Mouse (Mus musculus) midbrain, embryonic 12.5 days (tissue): ENCODE results near the gene Cbln3. TPM values are rescaled to one million over a fixed set of nuclear protein-coding genes. Genes with fewer than 3 reads are reported as not detected.

Experiments
- ATAC-seq: fragments of 200-750 bp; cut with Nextera tagmentation; 2 replicates; pipeline ENCODE4 v1.8.0; 2017; ENCODE audit warnings: low read depth, moderate TSS enrichment, moderate library complexity; ENCODE audit not compliant: low FRiP score
- H3K27ac ChIP-seq: fragments of 300-500 bp; sonication (generic); replicated peaks from 2 replicates; pipeline ENCODE4 v1.5.1; 2016; ENCODE audit warnings: mild to moderate bottlenecking
- H3K27me3 ChIP-seq: fragments of 300-500 bp; sonication (generic); 2 replicates; pipeline ENCODE4 v1.6.1; 2016; ENCODE audit warnings: mild to moderate bottlenecking
- H3K36me3 ChIP-seq: fragments of 300-500 bp; sonication (generic); 2 replicates; pipeline ENCODE4 v1.6.1; 2016
- H3K4me1 ChIP-seq: fragments of 300-500 bp; sonication (generic); 2 replicates; pipeline ENCODE4 v1.6.1; 2016
- H3K4me2 ChIP-seq: fragments of 300-500 bp; sonication (generic); replicated peaks from 2 replicates; pipeline ENCODE4 v1.6.1; 2016; ENCODE audit warnings: mild to moderate bottlenecking, moderate library complexity
- H3K4me3 ChIP-seq: fragments of 300-500 bp; sonication (generic); 2 replicates; pipeline ENCODE4 v1.5.1; 2016; ENCODE audit warnings: mild to moderate bottlenecking
- H3K9ac ChIP-seq: fragments of 300-500 bp; sonication (generic); replicated peaks from 2 replicates; pipeline ENCODE4 v1.6.1; 2016; ENCODE audit warnings: mild to moderate bottlenecking, moderate library complexity
- H3K9me3 ChIP-seq: fragments of 300-500 bp; sonication (generic); 2 replicates; pipeline ENCODE4 v1.6.1; 2016; ENCODE audit warnings: mild to moderate bottlenecking
- WGBS: fragments of 180-500 bp; shearing (Covaris S2); methylation state at CpG from one replicate; pipeline ENCODE4 v1.1.7; 2016; 5-methylcytosine and 5-hydroxymethylcytosine counted together
- polyA plus RNA-seq: library from polyadenylated mRNA; unstranded; fragments of >200 nt; fragmentation: Nextera tagmentation; extraction: Ambion mirVana; gene quantifications from 2 replicates; pipeline ENCODE4 v1.2.1, GENCODE M21; 2016

Gene Cbln3
- polyA plus RNA-seq, 1 experiment from 2014 or later: 0.15 TPM

GRCm38 (mm10) chr14:55897671-55898070, 13.5 kb upstream of the Cbln3 start:
- WGBS: 94% methylated on average over 12 of the region's 12 CpGs
- no peak overlapping the region for H3K4me3 ChIP-seq
- H3K9me3 ChIP-seq: no peaks in the 10 kb centered on the region
- ATAC-seq: no peak
- no peak overlapping the region for H3K4me2 ChIP-seq
- H3K27ac ChIP-seq: no peak overlapping the region
- H3K36me3 ChIP-seq: peaks cover 46% of the 10 kb centered on the region
- H3K4me1 ChIP-seq: peaks cover 13% of the 10 kb centered on the region
- no peak overlapping the region for H3K9ac ChIP-seq
- H3K27me3 ChIP-seq: no peaks in the 10 kb centered on the region

GRCm38 (mm10) chr14:55886571-55887382, 2.6 kb upstream of the Cbln3 start:
- no peak for ATAC-seq
- Histone ChIP-seq H3K9ac (0 out of 2 replicates have a peak overlapping the region, but pooled peaks have one; percentile 11), H3K27ac (no peak overlapping the region), H3K4me1 (peaks cover 27% of the 10 kb centered on the region), H3K4me2 (peak overlapping the region; percentile 82; the same call in 1 of the 2 replicates), H3K27me3 (peaks cover 8% of the 10 kb centered on the region), H3K9me3 (no peaks in the 10 kb centered on the region), H3K36me3 (peaks cover 54% of the 10 kb centered on the region), H3K4me3 (no peak overlapping the region)
- WGBS: 84% methylated on average over 24 of the region's 24 CpGs

DNA sequence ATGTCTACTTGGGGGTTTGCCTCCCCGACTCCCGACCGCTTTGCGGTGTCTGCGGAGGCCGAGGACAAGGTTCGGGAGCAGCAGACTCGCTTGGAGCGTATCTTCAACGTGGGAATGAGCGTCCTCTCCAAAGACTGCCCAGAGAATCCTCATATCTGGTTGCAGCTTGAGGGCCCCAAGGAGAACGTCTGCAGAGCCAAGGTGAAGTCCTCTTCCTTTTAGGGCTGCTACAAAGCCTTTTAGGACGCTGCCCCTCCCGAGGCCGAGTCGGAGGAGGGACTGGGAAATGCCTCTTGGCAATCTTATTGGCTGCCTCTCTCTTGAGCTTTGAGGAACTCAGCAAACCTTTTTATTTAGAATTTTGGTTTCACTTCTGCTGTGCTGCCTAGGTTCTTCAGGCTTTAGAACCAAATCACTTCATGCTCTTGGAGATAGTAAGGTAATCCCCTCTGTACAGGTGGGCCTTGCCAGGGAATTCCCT, 1.6 kb upstream of the Cbln3 start:
- Histone ChIP-seq H3K9me3 (no peaks in the 10 kb centered on the region), H3K36me3 (peaks cover 45% of the 10 kb centered on the region), H3K27me3 (peaks cover 8% of the 10 kb centered on the region), H3K4me2 (peak overlapping the region; percentile 82), H3K4me1 (peaks cover 27% of the 10 kb centered on the region), H3K27ac (no peak overlapping the region), H3K4me3 (peak overlapping the region; percentile 90), H3K9ac (peak overlapping the region; percentile 86)
- ATAC-seq: no peak
- WGBS: 9% methylated on average over 16 of the region's 16 CpGs

GRCm38 (mm10) chr14:55885114-55885790, 1.1 kb upstream of the Cbln3 start:
- H3K4me2 ChIP-seq: peak overlapping the region; percentile 82

DNA sequence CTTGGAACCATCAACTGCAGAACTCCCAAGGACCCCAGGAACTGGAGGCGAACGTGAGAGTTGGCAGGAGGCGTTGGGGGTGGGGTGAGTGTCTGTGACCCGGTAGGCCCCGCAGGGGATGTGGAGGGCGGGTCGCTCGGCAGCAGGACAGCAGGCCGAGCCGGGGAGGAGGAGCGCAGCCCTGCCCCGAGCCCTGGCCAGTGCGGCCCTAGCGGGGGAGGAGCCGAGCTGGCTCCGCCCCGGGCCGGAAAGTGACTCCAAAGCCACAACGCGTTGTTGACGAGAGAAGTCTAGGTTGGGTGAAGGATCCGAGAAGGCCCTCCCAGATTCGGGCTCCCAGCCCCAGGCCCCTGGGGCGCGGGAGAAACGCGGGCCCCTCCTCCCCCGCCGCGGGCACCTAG, 521 bp upstream of the Cbln3 start, which contains the start of gene Khnyn:
TSS of gene Khnyn (plus strand) at position 235 of the 401 bp plus-strand sequence.
- Histone ChIP-seq H3K9me3 (no peaks in the 10 kb centered on the region), H3K4me1 (peaks cover 27% of the 10 kb centered on the region), H3K27me3 (peaks cover 8% of the 10 kb centered on the region), H3K9ac (peak within 1 kb of the TSS; percentile 86), H3K4me2 (peak within 1 kb of the TSS; percentile 82), H3K27ac (peak within 1 kb of the TSS; percentile 81), H3K36me3 (peaks cover 34% of the 10 kb centered on the region), H3K4me3 (peak within 1 kb of the TSS; percentile 90)
- ATAC-seq: peak; percentile 97
- under 1% methylated on average over 29 of the region's 30 CpGs for WGBS

More at GRCm38 (mm10) chr14:55885114-55885790, 1.1 kb upstream of the Cbln3 start:
- Histone ChIP-seq H3K4me3 (peak overlapping the region; percentile 90), H3K27ac (peak overlapping the region; percentile 81), H3K4me1 (peaks cover 27% of the 10 kb centered on the region), H3K36me3 (peaks cover 40% of the 10 kb centered on the region), H3K27me3 (peaks cover 8% of the 10 kb centered on the region), H3K9me3 (no peaks in the 10 kb centered on the region), H3K9ac (peak overlapping the region; percentile 86)
- ATAC-seq: 0 out of 2 replicates have a peak, but pooled peaks have one; percentile 11
- under 1% methylated on average over 24 of the region's 30 CpGs for WGBS

DNA sequence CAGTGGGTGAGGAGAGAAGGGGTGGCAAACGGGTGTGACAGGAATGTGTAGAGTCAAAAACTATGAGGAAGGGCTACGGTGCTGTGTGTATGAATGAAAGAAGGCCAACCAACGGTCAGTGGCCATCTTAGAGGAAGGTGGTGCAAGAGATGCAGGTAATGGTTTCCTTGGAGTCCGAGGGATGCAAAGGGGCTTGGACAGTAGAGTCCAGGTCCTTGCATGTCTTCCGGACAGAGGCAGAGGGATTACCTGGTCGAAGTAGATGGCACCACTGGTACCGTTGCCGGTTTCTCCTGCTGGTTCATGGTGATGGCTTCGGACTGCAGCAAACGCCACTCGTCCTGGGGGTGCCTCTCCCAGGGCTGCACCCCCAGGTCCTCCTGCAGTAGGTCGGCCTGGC, 529 bp downstream of the Cbln3 start:
- Histone ChIP-seq H3K27ac (no peak overlapping the region), H3K9me3 (no peaks in the 10 kb centered on the region), H3K4me3 (no peak overlapping the region), H3K27me3 (peaks cover 8% of the 10 kb centered on the region), H3K9ac (no peak overlapping the region), H3K36me3 (peaks cover 25% of the 10 kb centered on the region), H3K4me1 (peaks cover 27% of the 10 kb centered on the region), H3K4me2 (no peak overlapping the region)
- 92% methylated on average over 12 of the region's 12 CpGs for WGBS
- no peak for ATAC-seq

GRCm38 (mm10) chr14:55883149-55883661, 987 bp downstream of the Cbln3 start:
- Histone ChIP-seq H3K4me2 (no peak overlapping the region), H3K9me3 (no peaks in the 10 kb centered on the region), H3K4me3 (no peak overlapping the region), H3K36me3 (peaks cover 20% of the 10 kb centered on the region), H3K4me1 (peaks cover 27% of the 10 kb centered on the region), H3K27me3 (peaks cover 8% of the 10 kb centered on the region), H3K9ac (no peak overlapping the region), H3K27ac (no peak overlapping the region)
- WGBS: 94% methylated on average over 13 of the region's 13 CpGs
- ATAC-seq: no peak

- H3K9me3 ChIP-seq: no peaks in the 10 kb centered on the region
- peaks cover 8% of the 10 kb centered on the region for H3K27me3 ChIP-seq
- no peak overlapping the region for H3K4me3 ChIP-seq
- H3K4me2 ChIP-seq: no peak overlapping the region
- H3K36me3 ChIP-seq: peaks cover 10% of the 10 kb centered on the region
- WGBS: 69% methylated on average over 6 of the region's 6 CpGs
- no peak for ATAC-seq
- no peak overlapping the region for H3K27ac ChIP-seq
- H3K4me1 ChIP-seq: peaks cover 27% of the 10 kb centered on the region
- no peak overlapping the region; the same call in 1 of the 2 replicates for H3K9ac ChIP-seq
Measured at GRCm38 (mm10) chr14:55882171-55882641, 2.0 kb downstream of the Cbln3 start.

GRCm38 (mm10) chr14:55880982-55881381, 3.2 kb downstream of the Cbln3 start:
- H3K4me2 ChIP-seq: no peak overlapping the region
- 79% methylated on average over 8 of the region's 8 CpGs for WGBS
- no peak overlapping the region for H3K9ac ChIP-seq
- H3K4me3 ChIP-seq: no peak overlapping the region
- no peaks in the 10 kb centered on the region for H3K9me3 ChIP-seq
- peaks cover 17% of the 10 kb centered on the region for H3K4me1 ChIP-seq
- peaks cover 8% of the 10 kb centered on the region for H3K27me3 ChIP-seq
- no peak for ATAC-seq
- no peak overlapping the region for H3K27ac ChIP-seq
- no peaks in the 10 kb centered on the region for H3K36me3 ChIP-seq

- H3K27me3 ChIP-seq: peaks cover 8% of the 10 kb centered on the region
- WGBS: 14% methylated on average over 1 of the region's 1 CpGs
- no peaks in the 10 kb centered on the region for H3K9me3 ChIP-seq
- H3K4me3 ChIP-seq: no peak overlapping the region
- H3K36me3 ChIP-seq: no peaks in the 10 kb centered on the region
- no peak overlapping the region for H3K9ac ChIP-seq
- ATAC-seq: no peak
- H3K4me1 ChIP-seq: peaks cover 8% of the 10 kb centered on the region
- H3K27ac ChIP-seq: no peak overlapping the region
- H3K4me2 ChIP-seq: no peak overlapping the region
Measured at GRCm38 (mm10) chr14:55879623-55880022, 4.6 kb downstream of the Cbln3 start.

GRCm38 (mm10) chr14:55878316-55878940, 5.8 kb downstream of the Cbln3 start:
- Histone ChIP-seq H3K9me3 (no peaks in the 10 kb centered on the region), H3K4me1 (peaks cover 10% of the 10 kb centered on the region; the same call in 1 of the 2 replicates), H3K27ac (no peak overlapping the region), H3K27me3 (peaks cover 8% of the 10 kb centered on the region), H3K36me3 (no peaks in the 10 kb centered on the region), H3K4me2 (no peak overlapping the region), H3K9ac (no peak overlapping the region), H3K4me3 (no peak overlapping the region)
- 33% methylated on average over 6 of the region's 7 CpGs for WGBS
- ATAC-seq: no peak
